Mouse (Mus musculus): Measurements from ENCODE around the gene Rassf7. TPM values are rescaled to one million over a fixed set of nuclear protein-coding genes. Genes with fewer than 3 reads are reported as not detected.

The Rassf7 gene
- polyA plus RNA-seq, 1 experiment from 2014 or later, result 38.3 TPM

- Histone ChIP-seq H3K9ac (ENCODE audit: low read length) (no peak overlapping the region), H3K4me3 (ENCODE audit: low read depth, low read length) (no peak overlapping the region), H3K36me3 (ENCODE audit: control insufficient read depth, insufficient read depth, low read length) (no peaks in the 10 kb centered on the region), H3K4me2 (no peak overlapping the region), H3K27me3 (ENCODE audit: control insufficient read depth, insufficient read depth, low read length) (no peaks in the 10 kb centered on the region), H3K9me3 (ENCODE audit: control insufficient read depth, low read length) (no peaks in the 10 kb centered on the region), H3K4me1 (ENCODE audit: control insufficient read depth, insufficient read depth, low read length) (no peaks in the 10 kb centered on the region), H3K27ac (ENCODE audit: low read depth, low read length) (no peak overlapping the region)
- ATAC-seq (ENCODE audit: low FRiP score) (no peak), DNase-seq (ENCODE audit: low spot score, missing footprints) (no peak)
- 66% methylated on average over 3 of the region's 3 CpGs for WGBS
These were observed 6.1 kb upstream of the Rassf7 start for GRCm38 (mm10) chr7:141209526-141209925.

DNA sequence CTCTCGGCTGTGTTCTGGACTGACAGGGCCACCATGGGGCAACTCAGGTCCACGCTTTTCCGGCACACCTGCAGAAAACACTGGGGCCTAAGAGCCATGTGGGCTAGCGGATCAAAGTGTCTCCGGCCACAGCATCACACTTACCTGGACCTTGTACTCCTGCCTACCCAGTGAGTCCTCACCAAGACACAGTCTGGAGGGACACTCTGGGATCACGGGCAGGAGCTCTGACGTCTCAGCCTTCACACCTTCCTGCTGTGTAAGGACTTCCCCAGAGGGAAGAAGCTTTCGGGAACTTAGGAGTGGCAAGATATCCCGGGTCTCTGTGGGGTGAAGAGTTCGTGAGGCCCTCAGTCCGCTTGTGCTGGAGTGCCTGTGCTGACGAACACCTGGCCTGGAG, 5.5 kb upstream of the Rassf7 start:
- no peak for ATAC-seq (ENCODE audit: low FRiP score)
- Histone ChIP-seq H3K9me3 (ENCODE audit: control insufficient read depth, low read length) (no peaks in the 10 kb centered on the region), H3K4me3 (ENCODE audit: low read depth, low read length) (no peak overlapping the region), H3K4me2 (no peak overlapping the region), H3K36me3 (ENCODE audit: control insufficient read depth, insufficient read depth, low read length) (no peaks in the 10 kb centered on the region), H3K27me3 (ENCODE audit: control insufficient read depth, insufficient read depth, low read length) (no peaks in the 10 kb centered on the region), H3K27ac (ENCODE audit: low read depth, low read length) (no peak overlapping the region), H3K4me1 (ENCODE audit: control insufficient read depth, insufficient read depth, low read length) (peaks cover 5% of the 10 kb centered on the region), H3K9ac (ENCODE audit: low read length) (no peak overlapping the region)
- peak; percentile 57 for DNase-seq (ENCODE audit: low spot score, missing footprints)
- 85% methylated on average over 12 of the region's 12 CpGs for WGBS

DNA sequence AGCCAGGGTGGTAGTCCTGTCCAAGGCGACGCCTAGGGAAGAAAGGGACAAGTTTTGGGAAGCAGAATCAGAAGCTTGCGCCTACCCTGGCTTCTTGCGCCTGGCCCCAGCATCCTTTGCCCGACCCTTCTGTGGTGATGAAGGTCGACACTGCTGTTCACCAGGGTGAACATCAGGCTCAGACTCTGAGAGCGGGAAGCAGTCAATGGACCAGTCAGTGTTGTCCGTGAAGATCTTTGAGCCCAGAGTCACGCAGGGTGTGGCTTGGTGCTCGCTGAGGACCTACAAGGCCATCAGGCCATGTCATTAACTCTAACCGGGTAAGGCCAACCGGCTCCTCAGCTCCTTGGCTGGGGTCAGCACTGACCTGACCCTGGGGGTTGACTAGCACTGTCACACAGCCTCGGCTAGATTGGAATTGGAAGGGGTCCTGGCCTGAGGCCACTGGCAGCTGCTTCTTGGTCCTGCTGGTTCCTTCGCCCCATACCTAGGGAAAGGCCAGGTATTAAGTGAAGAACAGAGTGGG, 5.0 kb upstream of the Rassf7 start:
- no peak overlapping the region for H3K4me2 ChIP-seq
- H3K27ac ChIP-seq (ENCODE audit: low read depth, low read length), result no peak overlapping the region
- H3K9ac ChIP-seq (ENCODE audit: low read length), result no peak overlapping the region
- H3K4me1 ChIP-seq (ENCODE audit: control insufficient read depth, insufficient read depth, low read length), result peaks cover 5% of the 10 kb centered on the region
- WGBS, result 94% methylated on average over 14 of the region's 14 CpGs
- H3K36me3 ChIP-seq (ENCODE audit: control insufficient read depth, insufficient read depth, low read length), result no peaks in the 10 kb centered on the region
- no peak overlapping the region for H3K4me3 ChIP-seq (ENCODE audit: low read depth, low read length)
- no peak for ATAC-seq (ENCODE audit: low FRiP score)
- no peaks in the 10 kb centered on the region for H3K9me3 ChIP-seq (ENCODE audit: control insufficient read depth, low read length)
- H3K27me3 ChIP-seq (ENCODE audit: control insufficient read depth, insufficient read depth, low read length), result no peaks in the 10 kb centered on the region
- DNase-seq (ENCODE audit: low spot score, missing footprints), result peak; percentile 53

- no peak overlapping the region for H3K4me3 ChIP-seq (ENCODE audit: low read depth, low read length)
- 85% methylated on average over 3 of the region's 3 CpGs for WGBS
- DNase-seq (ENCODE audit: low spot score, missing footprints) (peak; percentile 57), ATAC-seq (ENCODE audit: low FRiP score) (no peak)
- H3K27me3 ChIP-seq (ENCODE audit: control insufficient read depth, insufficient read depth, low read length), result no peaks in the 10 kb centered on the region
- peaks cover 13% of the 10 kb centered on the region for H3K4me1 ChIP-seq (ENCODE audit: control insufficient read depth, insufficient read depth, low read length)
- no peaks in the 10 kb centered on the region for H3K36me3 ChIP-seq (ENCODE audit: control insufficient read depth, insufficient read depth, low read length)
- no peaks in the 10 kb centered on the region for H3K9me3 ChIP-seq (ENCODE audit: control insufficient read depth, low read length)
- H3K4me2 ChIP-seq, result no peak overlapping the region
- no peak overlapping the region for H3K9ac ChIP-seq (ENCODE audit: low read length)
- no peak overlapping the region for H3K27ac ChIP-seq (ENCODE audit: low read depth, low read length)
These were observed 2.5 kb upstream of the Rassf7 start for GRCm38 (mm10) chr7:141213133-141213532.

- no peak for ATAC-seq (ENCODE audit: low FRiP score)
- no peaks in the 10 kb centered on the region for H3K36me3 ChIP-seq (ENCODE audit: control insufficient read depth, insufficient read depth, low read length)
- peak within 1 kb of the TSS; percentile 73 for H3K4me2 ChIP-seq
- peak within 1 kb of the TSS; percentile 94 for H3K27ac ChIP-seq (ENCODE audit: low read depth, low read length)
- peaks cover 13% of the 10 kb centered on the region for H3K4me1 ChIP-seq (ENCODE audit: control insufficient read depth, insufficient read depth, low read length)
- WGBS, result 94% methylated on average over 11 of the region's 11 CpGs
- no peaks in the 10 kb centered on the region for H3K9me3 ChIP-seq (ENCODE audit: control insufficient read depth, low read length)
- no peaks in the 10 kb centered on the region for H3K27me3 ChIP-seq (ENCODE audit: control insufficient read depth, insufficient read depth, low read length)
- H3K9ac ChIP-seq (ENCODE audit: low read length), result peak within 1 kb of the TSS; percentile 82
- DNase-seq (ENCODE audit: low spot score, missing footprints), result peak; percentile 79
- H3K4me3 ChIP-seq (ENCODE audit: low read depth, low read length), result peak within 1 kb of the TSS; percentile 72
These were observed 1.9 kb upstream of the Rassf7 start, which contains the start of gene Lmntd2 for GRCm38 (mm10) chr7:141213605-141214235. Gene Lmntd2, minus strand, starts transcription at chr7:141214080.

GRCm38 (mm10) chr7:141214310-141214709, 1.4 kb upstream of the Rassf7 start:
- H3K4me3 ChIP-seq (ENCODE audit: low read depth, low read length), result no peak overlapping the region
- no peak for ATAC-seq (ENCODE audit: low FRiP score)
- peak overlapping the region; percentile 94 for H3K27ac ChIP-seq (ENCODE audit: low read depth, low read length)
- peak; percentile 75 for DNase-seq (ENCODE audit: low spot score, missing footprints)
- H3K27me3 ChIP-seq (ENCODE audit: control insufficient read depth, insufficient read depth, low read length), result no peaks in the 10 kb centered on the region
- 78% methylated on average over 3 of the region's 3 CpGs for WGBS
- H3K9me3 ChIP-seq (ENCODE audit: control insufficient read depth, low read length), result no peaks in the 10 kb centered on the region
- H3K36me3 ChIP-seq (ENCODE audit: control insufficient read depth, insufficient read depth, low read length), result no peaks in the 10 kb centered on the region
- H3K4me2 ChIP-seq, result no peak overlapping the region
- peaks cover 13% of the 10 kb centered on the region for H3K4me1 ChIP-seq (ENCODE audit: control insufficient read depth, insufficient read depth, low read length)
- H3K9ac ChIP-seq (ENCODE audit: low read length), result no peak overlapping the region

- peak overlapping the region; percentile 82 for H3K9ac ChIP-seq (ENCODE audit: low read length)
- WGBS, result 1% methylated on average over 42 of the region's 42 CpGs
- H3K27me3 ChIP-seq (ENCODE audit: control insufficient read depth, insufficient read depth, low read length), result no peaks in the 10 kb centered on the region
- no peaks in the 10 kb centered on the region for H3K9me3 ChIP-seq (ENCODE audit: control insufficient read depth, low read length)
- 0 out of 2 replicates have a peak, but pooled peaks cover 2% of the 10 kb centered on the region for H3K36me3 ChIP-seq (ENCODE audit: control insufficient read depth, insufficient read depth, low read length)
- ATAC-seq (ENCODE audit: low FRiP score), result peak; percentile 73
- peak overlapping the region; percentile 62 for H3K27ac ChIP-seq (ENCODE audit: low read depth, low read length)
- H3K4me3 ChIP-seq (ENCODE audit: low read depth, low read length), result peak overlapping the region; percentile 72
- peak overlapping the region; percentile 73 for H3K4me2 ChIP-seq
- H3K4me1 ChIP-seq (ENCODE audit: control insufficient read depth, insufficient read depth, low read length), result peaks cover 16% of the 10 kb centered on the region
- peak; percentile 85 for DNase-seq (ENCODE audit: low spot score, missing footprints)
These were observed 447 bp downstream of the Rassf7 start for GRCm38 (mm10) chr7:141215880-141216733.

- no peak for ATAC-seq (ENCODE audit: low FRiP score)
- Histone ChIP-seq H3K4me1 (ENCODE audit: control insufficient read depth, insufficient read depth, low read length) (peaks cover 19% of the 10 kb centered on the region), H3K36me3 (ENCODE audit: control insufficient read depth, insufficient read depth, low read length) (0 out of 2 replicates have a peak, but pooled peaks cover 2% of the 10 kb centered on the region), H3K4me2 (no peak overlapping the region; the same call in 1 of the 2 replicates), H3K27ac (ENCODE audit: low read depth, low read length) (no peak overlapping the region), H3K9me3 (ENCODE audit: control insufficient read depth, low read length) (no peaks in the 10 kb centered on the region), H3K4me3 (ENCODE audit: low read depth, low read length) (no peak overlapping the region; the same call in 1 of the 2 replicates), H3K27me3 (ENCODE audit: control insufficient read depth, insufficient read depth, low read length) (no peaks in the 10 kb centered on the region), H3K9ac (ENCODE audit: low read length) (no peak overlapping the region; the same call in 1 of the 2 replicates)
- peak; percentile 72 for DNase-seq (ENCODE audit: low spot score, missing footprints)
- WGBS, result 85% methylated on average over 11 of the region's 11 CpGs
These were observed 1.2 kb downstream of the Rassf7 start for GRCm38 (mm10) chr7:141216894-141217293.
